Mouse (Mus musculus) lung, adult 2 months (tissue): ENCODE measurements around the gene Uty.

Source experiments
- CTCF ChIP-seq: fragments of 200-500 bp; IDR thresholded peaks from 2 replicates; pipeline ENCODE4 v1.5.1; 2011; ENCODE audit warnings: mild to moderate bottlenecking, low read length, control low read depth; ENCODE audit not compliant: insufficient read depth
- POLR2A ChIP-seq: fragments of 200-500 bp; IDR thresholded peaks from 2 replicates; pipeline ENCODE4 v1.6.1; 2011; ENCODE audit warnings: low read depth, mild to moderate bottlenecking, control low read depth, low read length, borderline replicate concordance; ENCODE audit errors: extremely low read depth

GRCm38 (mm10) chrY:1244421-1244820 is 1.1 kb downstream of the Uty start:
- TF ChIP-seq POLR2A: no peak
- TF ChIP-seq CTCF: no peak
